Mouse (Mus musculus) spleen, postnatal 10 days (tissue): ENCODE data around the gene Golga7b.

Source experiments
- DNase-seq, 2 experiments: peaks; one replicate each; pipeline ENCODE4 v3.0.0; 2021 to 2022; ENCODE audit warnings: low spot score in 2 of 2

Gene Golga7b

GRCm38 (mm10) chr19:42249976-42250914 lies 2.9 kb downstream of the Golga7b start:
- no peak for DNase-seq

DNA sequence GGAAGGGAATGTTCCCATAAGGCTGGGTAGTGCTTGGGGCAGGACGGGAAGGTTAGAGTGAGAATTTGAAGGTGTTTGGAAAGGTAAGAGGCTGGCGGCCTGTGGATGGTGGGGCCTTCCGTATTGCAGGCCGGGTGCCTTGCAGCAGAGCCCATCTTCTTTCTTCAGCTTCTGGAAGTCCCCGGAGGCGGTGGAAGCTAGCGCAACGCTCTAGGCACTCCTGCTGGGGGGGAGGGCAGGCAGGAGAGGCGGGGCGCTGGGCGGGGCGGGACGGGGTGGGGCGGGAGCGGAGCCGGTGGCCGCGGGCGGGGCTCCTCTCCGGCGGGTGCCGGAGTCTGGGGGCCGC lies 8.0 kb downstream of the Golga7b start:
- no peak for DNase-seq

- peak; percentile 20 to 77 for DNase-seq
These were observed 8.6 kb downstream of the Golga7b start for GRCm38 (mm10) chr19:42255784-42256610.

DNA sequence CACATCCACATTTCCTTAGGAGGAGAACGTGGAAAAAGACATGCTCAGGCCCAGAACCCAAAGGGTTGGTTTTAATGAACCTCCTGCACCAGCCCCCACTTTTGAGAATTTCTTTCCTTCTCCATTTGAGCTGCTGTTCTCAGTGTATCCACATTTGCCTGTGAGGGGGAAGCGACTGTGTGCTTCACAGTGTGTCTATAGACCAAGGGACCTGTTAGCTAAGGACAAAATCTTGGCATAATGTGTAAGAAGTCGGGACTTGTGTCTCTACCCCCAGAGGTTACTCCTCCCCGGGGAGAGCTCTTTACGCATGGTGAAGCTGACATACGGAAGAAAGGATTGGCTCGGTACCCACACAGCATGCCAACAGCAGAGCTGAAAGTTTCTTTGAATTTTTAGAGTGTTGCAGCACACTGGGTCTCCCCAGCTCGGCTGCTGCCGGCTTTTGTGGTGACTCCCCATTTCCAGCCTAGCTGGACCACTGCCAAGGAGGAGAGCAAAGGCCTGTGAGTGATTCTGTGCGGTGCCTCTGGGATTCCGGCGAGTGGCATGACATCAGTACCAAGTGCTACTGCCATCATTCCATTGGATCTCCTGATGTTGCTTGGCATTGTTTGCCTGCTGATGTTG lies 9.4 kb downstream of the Golga7b start:
- no peak for DNase-seq

DNA sequence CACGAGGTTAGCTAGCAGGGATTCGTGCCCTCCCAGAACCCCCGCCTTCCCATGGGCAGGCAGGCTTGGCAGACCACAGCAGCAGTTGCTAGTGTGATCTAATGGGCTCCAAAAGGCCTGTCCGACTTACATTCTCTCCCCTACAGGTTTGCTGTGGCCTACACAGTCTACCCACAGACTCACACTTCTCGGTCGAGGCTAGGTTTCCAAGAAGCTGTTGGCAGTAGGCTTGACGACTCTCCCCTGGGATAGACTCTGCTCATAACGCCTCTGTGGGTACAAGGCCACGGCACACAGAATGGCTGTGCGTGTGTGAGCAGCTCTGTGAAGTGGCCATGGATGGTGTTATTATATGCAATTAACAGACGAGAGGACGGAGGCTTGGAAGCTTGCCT lies 9.9 kb downstream of the Golga7b start:
- no peak for DNase-seq

DNA sequence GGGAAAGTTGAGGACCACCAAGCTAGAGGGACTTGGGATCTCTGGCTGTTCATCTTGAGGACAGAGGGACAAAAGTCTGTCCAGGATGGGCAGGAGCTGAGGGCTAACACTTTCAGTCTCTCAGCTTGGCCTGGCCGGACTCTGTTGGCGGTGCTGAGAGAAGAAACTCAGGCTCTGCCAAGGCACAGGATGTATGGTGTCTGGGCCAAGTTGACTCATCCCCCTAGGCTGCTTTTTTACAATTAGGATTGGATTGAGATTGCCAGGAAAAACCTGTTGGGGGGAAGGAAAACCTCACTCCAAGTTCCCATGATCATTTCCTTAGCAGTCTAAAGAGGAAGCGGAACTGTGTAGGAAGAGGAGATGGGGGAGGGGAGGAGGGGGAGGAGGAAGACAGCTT lies 10.7 kb downstream of the Golga7b start:
- DNase-seq: no peak

DNA sequence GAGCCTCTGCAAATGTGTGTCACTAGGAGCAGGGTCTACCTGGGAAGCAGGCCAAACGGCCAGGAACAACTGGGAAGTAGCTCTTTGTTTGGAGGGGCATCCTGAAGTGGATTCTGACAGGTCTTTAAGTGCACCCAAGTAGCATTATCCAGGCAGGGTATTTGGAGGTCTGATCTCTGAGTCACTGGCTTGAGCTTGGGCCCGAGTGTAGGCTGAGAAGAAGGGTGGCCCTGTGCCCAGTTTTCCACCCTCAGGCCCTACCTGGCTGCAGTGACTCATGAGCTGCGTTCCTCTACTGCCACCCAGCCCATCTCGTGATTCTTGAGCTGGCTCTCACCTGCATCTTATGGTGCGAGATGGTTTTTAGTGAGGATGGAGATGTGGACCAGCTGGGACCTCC lies 11.2 kb downstream of the Golga7b start:
- DNase-seq: no peak

GRCm38 (mm10) chr19:42260486-42260885 lies 13.1 kb downstream of the Golga7b start:
- DNase-seq: no peak

DNA sequence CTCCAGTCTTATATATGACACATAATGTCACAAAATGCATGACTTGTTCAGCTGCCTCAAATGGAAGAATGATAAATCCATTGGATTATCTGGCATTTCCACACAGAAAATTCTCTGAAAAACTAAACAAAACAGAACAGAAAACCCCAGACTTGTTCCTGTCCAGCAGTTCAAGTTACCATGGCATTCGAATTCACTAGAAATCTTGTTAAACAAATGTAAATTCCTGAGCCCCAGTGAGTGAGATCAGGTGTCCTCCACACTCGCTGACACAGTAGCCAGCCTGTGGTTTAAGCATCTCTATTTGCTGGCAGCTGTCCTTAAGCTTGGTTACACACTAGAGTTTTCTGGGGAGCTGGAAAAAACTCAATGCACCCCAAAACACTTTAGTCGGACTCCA lies 16.1 kb downstream of the Golga7b start:
- DNase-seq: no peak

- no peak for DNase-seq
These were observed 21.0 kb downstream of the Golga7b start for GRCm38 (mm10) chr19:42268337-42268736.

DNA sequence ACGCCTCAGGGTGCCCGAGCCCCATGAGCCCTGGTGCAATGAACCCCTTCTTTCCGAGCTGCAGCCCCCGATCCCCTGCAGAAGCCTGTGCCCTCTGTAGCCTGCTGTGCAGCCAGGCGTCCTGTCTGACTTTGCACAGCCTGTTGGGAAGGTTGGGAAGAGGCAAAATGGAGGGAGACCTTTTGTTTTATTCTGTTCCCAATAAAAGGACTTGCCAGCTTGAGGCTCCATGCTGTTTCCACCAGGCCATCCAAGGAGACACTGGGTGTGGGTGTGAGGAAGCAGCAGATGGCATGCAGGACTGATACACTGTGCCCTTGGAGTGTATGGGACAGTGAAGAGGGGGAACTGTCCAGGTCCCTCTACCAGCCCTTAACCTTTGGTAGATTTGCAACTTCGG lies 22.7 kb downstream of the Golga7b start:
- no peak for DNase-seq

GRCm38 (mm10) chr19:42271182-42271581 lies 23.8 kb downstream of the Golga7b start:
- DNase-seq: no peak

DNA sequence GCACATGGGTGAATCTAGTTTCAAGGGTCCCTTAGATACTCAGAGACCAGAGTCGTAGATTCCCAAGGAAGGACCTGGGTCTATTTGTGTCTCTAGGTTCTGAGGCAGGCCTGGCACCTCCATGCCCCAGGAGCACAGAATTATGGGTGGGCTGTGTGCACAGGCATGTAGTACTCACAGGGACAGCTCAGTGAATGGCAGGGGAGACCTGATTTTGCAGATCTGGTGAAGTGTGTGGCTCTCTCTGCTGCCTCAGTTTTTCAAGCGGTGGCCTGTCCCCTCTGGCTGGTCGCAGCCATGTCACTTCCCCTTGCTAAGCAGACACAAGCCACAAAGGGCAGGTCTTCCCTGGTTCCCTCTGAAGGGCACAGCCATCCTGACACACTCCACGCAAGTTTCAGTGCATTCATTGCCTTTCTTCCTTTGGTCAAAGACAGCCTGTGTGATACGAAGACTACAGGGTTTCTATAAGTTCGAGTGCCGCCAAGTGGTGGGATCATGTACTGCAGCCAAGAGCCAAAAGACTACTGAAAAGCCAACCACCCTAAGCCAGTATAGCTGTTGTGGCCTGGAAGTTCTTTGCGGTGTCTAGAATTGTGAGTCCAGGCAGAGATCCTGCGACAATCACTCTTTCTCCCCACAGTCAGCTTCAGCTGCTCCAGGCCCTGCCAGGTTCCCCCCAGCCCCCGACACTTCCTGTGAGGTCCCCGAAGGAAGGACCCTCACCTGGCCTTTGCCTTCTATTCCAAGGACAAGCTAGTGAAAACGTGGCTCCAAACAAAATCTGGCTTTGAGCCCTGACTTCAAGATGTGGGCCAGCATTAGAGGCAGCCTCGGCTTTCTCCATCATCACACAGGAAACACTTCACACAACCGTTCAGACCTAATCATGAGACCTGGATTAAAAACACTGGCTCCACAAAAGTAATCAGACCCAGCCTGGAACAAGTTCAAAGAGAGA lies 24.9 kb downstream of the Golga7b start:
- peak; percentile 57 to 78 for DNase-seq

GRCm38 (mm10) chr19:42277288-42277687 lies 29.9 kb downstream of the Golga7b start:
- DNase-seq: no peak

DNA sequence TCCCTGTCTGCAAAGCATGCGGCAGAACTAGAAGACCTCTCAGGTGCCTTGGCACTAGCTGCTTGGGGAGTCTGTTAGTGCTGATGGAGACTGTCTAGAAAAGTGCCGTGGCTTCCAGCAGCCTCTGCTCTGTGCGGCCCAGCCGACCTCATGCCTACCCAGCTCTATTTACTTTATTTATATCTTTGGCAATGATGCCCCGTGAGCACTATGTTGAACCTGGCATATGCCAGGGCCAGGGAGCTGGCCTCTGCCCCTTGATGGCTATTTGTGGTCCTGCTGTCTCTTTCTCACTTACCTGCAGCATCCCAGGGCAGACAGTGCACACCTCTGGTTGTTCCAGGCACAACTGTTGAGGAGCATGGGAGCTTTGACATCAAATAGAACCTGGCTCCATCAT lies 31.1 kb downstream of the Golga7b start:
- no peak for DNase-seq

- no peak for DNase-seq
These were observed 32.2 kb downstream of the Golga7b start for GRCm38 (mm10) chr19:42279611-42280010.

- no peak for DNase-seq
These were observed 36.8 kb downstream of the Golga7b start for GRCm38 (mm10) chr19:42284178-42284577.

DNA sequence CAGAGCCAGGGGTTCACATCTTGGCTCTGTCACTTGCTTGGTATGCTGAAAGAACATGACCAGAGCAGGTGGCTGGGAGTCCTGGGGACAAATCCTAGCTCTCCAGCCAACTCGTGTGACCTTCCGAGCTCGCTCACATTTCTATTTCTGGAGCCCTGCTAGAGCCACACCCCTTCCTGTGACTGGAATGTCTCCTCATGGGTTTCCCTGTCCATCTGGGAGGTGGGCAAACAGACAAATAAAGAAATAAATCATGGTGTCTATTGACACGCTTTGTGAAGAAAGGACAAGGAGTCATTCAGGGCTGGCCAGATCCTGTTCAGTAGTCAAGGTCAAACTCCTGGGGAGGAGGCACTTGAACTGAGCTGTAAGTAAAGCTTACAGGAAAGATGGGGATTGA lies 41.0 kb downstream of the Golga7b start:
- no peak for DNase-seq

DNA sequence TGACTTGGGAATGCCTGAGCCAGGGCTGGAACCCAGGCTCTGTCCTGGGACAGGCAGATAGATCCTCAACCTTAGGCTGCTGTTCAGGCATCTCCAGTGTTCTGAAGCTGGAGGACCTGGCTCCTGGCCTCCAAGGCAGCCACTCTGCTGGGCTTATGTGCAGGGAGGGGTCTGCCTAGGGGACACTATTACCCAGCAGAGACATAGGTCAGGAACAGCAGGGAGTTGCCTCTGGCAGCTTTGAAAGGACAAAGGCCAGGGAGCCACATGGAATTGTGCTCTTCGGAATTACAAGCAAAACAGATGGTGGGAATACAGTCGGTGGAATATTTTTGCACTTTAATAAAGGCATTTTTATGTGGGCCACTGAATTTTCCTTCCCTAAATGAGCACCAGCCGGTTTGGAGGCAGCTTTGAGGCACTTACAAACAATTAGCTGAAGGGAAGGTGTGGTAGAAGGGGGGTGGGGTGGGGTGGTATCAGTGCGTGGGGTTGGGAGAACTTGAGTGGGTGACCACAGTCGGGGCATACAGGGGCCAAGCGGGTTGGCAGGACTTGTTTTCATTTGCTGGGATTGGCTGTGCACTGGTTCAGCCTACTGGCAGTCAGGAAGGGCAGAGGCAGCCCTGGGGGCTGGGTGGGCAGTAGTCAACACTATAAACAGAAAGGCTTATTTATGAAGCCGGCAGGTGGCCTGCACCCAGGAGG lies 43.7 kb downstream of the Golga7b start:
- no peak for DNase-seq

DNA sequence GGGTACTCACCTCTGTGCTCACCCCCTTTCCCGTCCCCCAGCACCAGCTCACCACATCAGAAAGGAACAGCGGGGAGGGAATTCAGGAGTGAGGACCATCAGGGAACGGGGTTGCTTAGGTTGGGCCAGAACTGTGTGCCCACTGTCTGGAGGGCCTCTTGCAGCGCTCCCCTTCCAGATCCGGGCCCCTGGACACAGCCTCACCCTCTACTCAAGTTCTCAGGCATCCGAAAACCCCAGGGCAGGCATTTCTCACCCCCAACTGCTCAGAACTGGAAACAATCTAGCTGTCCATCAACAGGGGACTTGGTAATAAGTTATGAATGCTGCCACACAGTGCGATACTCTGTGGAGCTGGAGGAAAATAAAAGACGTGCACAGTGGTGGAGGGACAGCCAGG lies 44.7 kb downstream of the Golga7b start:
- DNase-seq: no peak

- no peak for DNase-seq
These were observed 45.8 kb downstream of the Golga7b start for GRCm38 (mm10) chr19:42293216-42293615.
